Mouse (Mus musculus): ENCODE measurements around the gene Foxr1. TPM values are rescaled to one million over a fixed set of nuclear protein-coding genes. Genes with fewer than 3 reads are reported as not detected.

Foxr1 gene
- polyA plus RNA-seq, 1 experiment from 2014 or later: not detected

GRCm38 (mm10) chr9:44484311-44485104, 43.6 kb upstream of the Foxr1 start:
- peaks cover 67% of the 10 kb centered on the region for H3K27me3 ChIP-seq (replicated peaks)
- 41% methylated on average over 7 of the region's 7 CpGs for WGBS (ENCODE audit: insufficient replicate concordance)
- peak overlapping the region; percentile 88 for H3K4me2 ChIP-seq
- H3K9me3 ChIP-seq (replicated peaks): no peaks in the 10 kb centered on the region
- peak overlapping the region; percentile 46 for H3K9ac ChIP-seq
- ATAC-seq: no peak
- no peaks in the 10 kb centered on the region for H3K36me3 ChIP-seq
- H3K27ac ChIP-seq: peak overlapping the region; percentile 22
- H3K4me1 ChIP-seq: peaks cover 80% of the 10 kb centered on the region
- H3K4me3 ChIP-seq: peak overlapping the region; percentile 72

- peak overlapping the region; percentile 88 for H3K4me2 ChIP-seq
- no peaks in the 10 kb centered on the region for H3K36me3 ChIP-seq
- H3K27ac ChIP-seq: peak overlapping the region; percentile 72
- peak overlapping the region; percentile 72 for H3K4me3 ChIP-seq
- peak; percentile 14 for ATAC-seq
- peaks cover 76% of the 10 kb centered on the region for H3K27me3 ChIP-seq (replicated peaks)
- H3K4me1 ChIP-seq: peaks cover 80% of the 10 kb centered on the region
- H3K9me3 ChIP-seq (replicated peaks): no peaks in the 10 kb centered on the region
- under 1% methylated on average over 12 of the region's 12 CpGs for WGBS (ENCODE audit: insufficient replicate concordance)
- peak overlapping the region; percentile 79 for H3K9ac ChIP-seq
Observed at GRCm38 (mm10) chr9:44483510-44484044, 42.6 kb upstream of the Foxr1 start.

GRCm38 (mm10) chr9:44483041-44483509, 42.1 kb upstream of the Foxr1 start:
- peaks cover 80% of the 10 kb centered on the region for H3K4me1 ChIP-seq
- peak overlapping the region; percentile 88 for H3K4me2 ChIP-seq
- H3K4me3 ChIP-seq: peak overlapping the region; percentile 72
- peak overlapping the region; percentile 79 for H3K9ac ChIP-seq
- no peak for ATAC-seq
- H3K27me3 ChIP-seq (replicated peaks): peaks cover 78% of the 10 kb centered on the region
- under 1% methylated on average over 38 of the region's 39 CpGs for WGBS (ENCODE audit: insufficient replicate concordance)
- H3K9me3 ChIP-seq (replicated peaks): no peaks in the 10 kb centered on the region
- H3K27ac ChIP-seq: peak overlapping the region; percentile 72
- no peaks in the 10 kb centered on the region for H3K36me3 ChIP-seq

- H3K4me1 ChIP-seq: peaks cover 80% of the 10 kb centered on the region
- H3K9me3 ChIP-seq (replicated peaks): no peaks in the 10 kb centered on the region
- H3K27me3 ChIP-seq (replicated peaks): peaks cover 78% of the 10 kb centered on the region
Observed at GRCm38 (mm10) chr9:44482552-44482951, 41.6 kb upstream of the Foxr1 start, which contains the start of gene Bcl9l. Gene Bcl9l, plus strand, starts transcription at chr9:44482825.

GRCm38 (mm10) chr9:44482112-44482511, 41.2 kb upstream of the Foxr1 start:
- H3K4me1 ChIP-seq: peaks cover 80% of the 10 kb centered on the region
- peak overlapping the region; percentile 72 for H3K4me3 ChIP-seq
- WGBS (ENCODE audit: insufficient replicate concordance): 23% methylated on average over 3 of the region's 3 CpGs
- no peaks in the 10 kb centered on the region for H3K36me3 ChIP-seq
- H3K27ac ChIP-seq: no peak overlapping the region; the same call in 1 of the 2 replicates
- H3K9ac ChIP-seq: 0 out of 2 replicates have a peak overlapping the region, but pooled peaks have one; percentile 79
- H3K9me3 ChIP-seq (replicated peaks): no peaks in the 10 kb centered on the region
- no peak for ATAC-seq
- peaks cover 83% of the 10 kb centered on the region for H3K27me3 ChIP-seq (replicated peaks)
- peak overlapping the region; percentile 88 for H3K4me2 ChIP-seq

More at GRCm38 (mm10) chr9:44482552-44482951, 41.6 kb upstream of the Foxr1 start, which contains the start of gene Bcl9l:
- under 1% methylated on average over 31 of the region's 31 CpGs for WGBS (ENCODE audit: insufficient replicate concordance)
- Histone ChIP-seq H3K9ac (peak within 1 kb of the TSS; percentile 79), H3K36me3 (no peaks in the 10 kb centered on the region), H3K4me3 (peak within 1 kb of the TSS; percentile 72), H3K27ac (peak within 1 kb of the TSS; percentile 72), H3K4me2 (peak within 1 kb of the TSS; percentile 88)
- ATAC-seq: peak; percentile 38

GRCm38 (mm10) chr9:44479628-44480428, 38.9 kb upstream of the Foxr1 start:
- Histone ChIP-seq H3K4me1 (peaks cover 58% of the 10 kb centered on the region), H3K9me3 (replicated peaks) (no peaks in the 10 kb centered on the region), H3K36me3 (no peaks in the 10 kb centered on the region), H3K4me3 (peak overlapping the region; percentile 59), H3K27ac (peak overlapping the region; percentile 78; the same call in 1 of the 2 replicates), H3K27me3 (replicated peaks) (peaks cover 70% of the 10 kb centered on the region), H3K4me2 (peak overlapping the region; percentile 91), H3K9ac (peak overlapping the region; percentile 50)
- ATAC-seq: peak; percentile 48
- 1% methylated on average over 26 of the region's 26 CpGs for WGBS (ENCODE audit: insufficient replicate concordance)

GRCm38 (mm10) chr9:44478959-44479605, 38.1 kb upstream of the Foxr1 start:
- WGBS (ENCODE audit: insufficient replicate concordance): under 1% methylated on average over 29 of the region's 29 CpGs
- H3K27me3 ChIP-seq (replicated peaks): peaks cover 62% of the 10 kb centered on the region

GRCm38 (mm10) chr9:44478229-44478921, 37.4 kb upstream of the Foxr1 start:
- peak overlapping the region; percentile 78 for H3K27ac ChIP-seq
- no peaks in the 10 kb centered on the region for H3K36me3 ChIP-seq
- H3K27me3 ChIP-seq (replicated peaks): peaks cover 55% of the 10 kb centered on the region
- H3K4me1 ChIP-seq: peaks cover 43% of the 10 kb centered on the region
- peak overlapping the region; percentile 59 for H3K4me3 ChIP-seq
- no peaks in the 10 kb centered on the region for H3K9me3 ChIP-seq (replicated peaks)
- peak overlapping the region; percentile 50 for H3K9ac ChIP-seq
- under 1% methylated on average over 24 of the region's 27 CpGs for WGBS (ENCODE audit: insufficient replicate concordance)
- no peak for ATAC-seq
- H3K4me2 ChIP-seq: peak overlapping the region; percentile 91

More at GRCm38 (mm10) chr9:44478959-44479605, 38.1 kb upstream of the Foxr1 start:
- Histone ChIP-seq H3K9ac (peak overlapping the region; percentile 50), H3K4me3 (peak overlapping the region; percentile 59), H3K4me2 (peak overlapping the region; percentile 91), H3K9me3 (replicated peaks) (no peaks in the 10 kb centered on the region), H3K4me1 (peaks cover 50% of the 10 kb centered on the region), H3K27ac (peak overlapping the region; percentile 78), H3K36me3 (no peaks in the 10 kb centered on the region)
- ATAC-seq: peak; percentile 14; the same call in 1 of the 2 replicates

- Histone ChIP-seq H3K9me3 (replicated peaks) (no peaks in the 10 kb centered on the region), H3K4me2 (peak overlapping the region; percentile 91), H3K27me3 (replicated peaks) (peaks cover 47% of the 10 kb centered on the region), H3K4me3 (peak overlapping the region; percentile 59), H3K4me1 (peaks cover 35% of the 10 kb centered on the region), H3K27ac (no peak overlapping the region), H3K36me3 (no peaks in the 10 kb centered on the region), H3K9ac (0 out of 2 replicates have a peak overlapping the region, but pooled peaks have one; percentile 50)
- WGBS (ENCODE audit: insufficient replicate concordance): 4% methylated on average over 24 of the region's 24 CpGs
- no peak for ATAC-seq
Observed at GRCm38 (mm10) chr9:44477339-44478228, 36.6 kb upstream of the Foxr1 start.

- Histone ChIP-seq H3K4me1 (peaks cover 32% of the 10 kb centered on the region), H3K36me3 (no peaks in the 10 kb centered on the region), H3K4me2 (no peak overlapping the region), H3K27me3 (replicated peaks) (peaks cover 35% of the 10 kb centered on the region), H3K4me3 (no peak overlapping the region), H3K9ac (no peak overlapping the region), H3K27ac (no peak overlapping the region), H3K9me3 (replicated peaks) (no peaks in the 10 kb centered on the region)
- no peak for ATAC-seq
- WGBS (ENCODE audit: insufficient replicate concordance): 83% methylated on average over 3 of the region's 3 CpGs
Observed at GRCm38 (mm10) chr9:44475936-44476335, 35.0 kb upstream of the Foxr1 start.

Data from liver, embryonic 12.5 days (tissue).